Mouse (Mus musculus) embryonic fibroblast, embryonic 13.5 days (primary cell): ENCODE results near the gene Mcoln2. TPM values are rescaled to one million over a fixed set of nuclear protein-coding genes. Genes with fewer than 3 reads are reported as not detected.

Experiments
- H3K27ac ChIP-seq: 2 replicates; pipeline ENCODE4 v1.5.1; 2012; ENCODE audit warnings: low read length, control low read depth, inconsistent platforms; ENCODE audit not compliant: insufficient read depth
- H3K4me1 ChIP-seq: 2 replicates; pipeline ENCODE4 v1.6.1; 2011; ENCODE audit warnings: low read length; ENCODE audit not compliant: control insufficient read depth, insufficient read depth
- H3K4me3 ChIP-seq: 2 replicates; pipeline ENCODE4 v1.5.1; 2011; ENCODE audit warnings: mild to moderate bottlenecking, control low read depth, low read length; ENCODE audit not compliant: insufficient read depth
- CTCF ChIP-seq: IDR thresholded peaks from 2 replicates; pipeline ENCODE4 v1.5.1; 2011; ENCODE audit warnings: mild to moderate bottlenecking, control low read depth, low read length, moderate library complexity, borderline replicate concordance; ENCODE audit not compliant: insufficient read depth
- POLR2A ChIP-seq: IDR thresholded peaks from 2 replicates; pipeline ENCODE4 v1.6.1; 2011; ENCODE audit warnings: low read depth, mild to moderate bottlenecking, control low read depth, low read length, moderate library complexity
- polyA plus RNA-seq: library from polyadenylated mRNA; stranded (reverse); fragments of >200 nt; gene quantifications from 2 replicates; pipeline ENCODE4 v1.2.4, GENCODE M21; 2011; ENCODE audit warnings: low read depth; ENCODE audit not compliant: missing spikeins, insufficient read length

The Mcoln2 gene
- polyA plus RNA-seq, 1 experiment, result 0.70 TPM

GRCm38 (mm10) chr3:146121310-146122124 lies 28.1 kb upstream of the Mcoln2 start:
- no peaks in the 10 kb centered on the region for H3K4me1 ChIP-seq
- TF ChIP-seq CTCF (no peak), POLR2A (no peak)
- no peak overlapping the region for H3K4me3 ChIP-seq
- H3K27ac ChIP-seq, result no peak overlapping the region

DNA sequence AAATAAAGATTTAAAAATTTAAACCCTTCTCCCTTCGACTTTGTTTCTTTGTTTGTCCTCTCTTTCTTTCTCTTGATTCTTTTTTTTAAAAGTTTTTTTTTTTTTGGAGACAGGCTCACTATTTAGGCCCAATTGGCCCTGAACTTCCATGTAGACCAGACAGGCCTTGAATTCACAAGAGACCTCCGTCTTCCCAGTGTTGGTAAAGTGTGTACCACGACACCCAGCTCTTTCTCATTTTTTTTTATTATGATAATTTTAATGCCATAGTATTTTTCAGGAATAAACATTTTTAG lies 27.6 kb upstream of the Mcoln2 start:
- TF ChIP-seq CTCF, result no peak
- TF ChIP-seq POLR2A, result no peak
- Histone ChIP-seq H3K27ac (no peak overlapping the region), H3K4me3 (no peak overlapping the region), H3K4me1 (no peaks in the 10 kb centered on the region)

- Histone ChIP-seq H3K27ac (no peak overlapping the region), H3K4me1 (no peaks in the 10 kb centered on the region), H3K4me3 (no peak overlapping the region)
- TF ChIP-seq POLR2A, result no peak
- no peak for TF ChIP-seq CTCF
Observed at GRCm38 (mm10) chr3:146122807-146123463, 26.7 kb upstream of the Mcoln2 start.

DNA sequence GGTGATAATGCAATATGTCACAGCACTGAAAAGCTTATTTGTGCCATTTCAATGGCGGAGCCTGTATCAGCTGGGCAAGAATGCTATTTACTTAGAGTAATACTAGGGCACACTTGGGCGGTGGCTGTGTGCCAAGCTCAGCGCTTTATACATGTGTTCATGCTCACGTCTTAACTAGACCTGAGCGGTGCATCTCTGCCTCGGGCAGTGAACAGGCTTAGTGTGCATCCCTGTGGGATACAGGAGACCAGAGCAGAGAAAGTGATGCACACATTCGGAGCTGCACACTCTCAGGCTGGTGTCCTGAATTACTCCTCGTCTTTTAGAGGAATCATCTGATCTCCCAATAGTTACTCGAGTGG lies 26.2 kb upstream of the Mcoln2 start:
- no peak for TF ChIP-seq POLR2A
- TF ChIP-seq CTCF, result no peak
- Histone ChIP-seq H3K4me3 (no peak overlapping the region), H3K27ac (no peak overlapping the region), H3K4me1 (no peaks in the 10 kb centered on the region)

DNA sequence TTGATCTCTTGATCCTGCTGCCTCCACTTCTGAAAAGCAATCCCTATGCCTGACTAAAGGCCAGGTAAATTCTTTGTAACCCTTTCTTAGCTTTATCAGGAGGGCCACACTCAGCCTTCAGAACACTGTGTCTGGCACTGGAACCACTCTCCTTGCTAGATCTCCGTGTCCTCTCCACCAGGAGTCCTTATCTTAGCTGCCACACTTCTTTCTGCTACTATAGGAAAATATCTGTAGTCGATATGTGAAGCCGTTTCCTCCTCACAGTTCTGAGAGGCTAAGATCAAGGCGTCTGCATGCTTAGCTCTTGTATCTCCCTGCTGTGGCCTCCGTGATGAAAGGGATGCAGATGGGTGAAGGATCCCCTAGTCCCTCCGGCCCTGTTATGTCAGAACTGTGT lies 22.4 kb upstream of the Mcoln2 start:
- Histone ChIP-seq H3K27ac (no peak overlapping the region), H3K4me1 (no peaks in the 10 kb centered on the region), H3K4me3 (no peak overlapping the region)
- TF ChIP-seq CTCF (no peak), POLR2A (no peak)

DNA sequence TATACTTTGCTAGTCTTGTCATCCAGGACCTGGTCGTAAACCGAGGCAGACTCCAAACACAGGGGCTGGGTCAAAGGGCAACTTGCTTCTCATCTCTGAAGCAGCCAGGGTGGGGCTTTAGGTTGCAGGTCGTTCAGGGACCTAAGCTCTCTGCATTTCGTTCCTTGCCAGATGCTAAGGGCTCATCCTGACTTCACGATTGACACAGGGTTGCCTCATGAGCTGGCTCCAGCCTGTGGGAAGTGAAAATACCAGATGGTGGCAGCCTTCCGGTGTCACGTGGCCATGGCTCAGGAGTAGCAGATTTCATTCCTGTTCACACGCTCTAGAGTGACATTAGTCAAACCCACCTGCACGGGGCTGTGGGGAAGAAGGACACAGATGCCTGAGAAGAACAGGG lies 14.8 kb upstream of the Mcoln2 start:
- H3K4me1 ChIP-seq, result no peaks in the 10 kb centered on the region
- no peak overlapping the region for H3K27ac ChIP-seq
- no peak overlapping the region for H3K4me3 ChIP-seq
- TF ChIP-seq POLR2A (no peak), CTCF (no peak)

DNA sequence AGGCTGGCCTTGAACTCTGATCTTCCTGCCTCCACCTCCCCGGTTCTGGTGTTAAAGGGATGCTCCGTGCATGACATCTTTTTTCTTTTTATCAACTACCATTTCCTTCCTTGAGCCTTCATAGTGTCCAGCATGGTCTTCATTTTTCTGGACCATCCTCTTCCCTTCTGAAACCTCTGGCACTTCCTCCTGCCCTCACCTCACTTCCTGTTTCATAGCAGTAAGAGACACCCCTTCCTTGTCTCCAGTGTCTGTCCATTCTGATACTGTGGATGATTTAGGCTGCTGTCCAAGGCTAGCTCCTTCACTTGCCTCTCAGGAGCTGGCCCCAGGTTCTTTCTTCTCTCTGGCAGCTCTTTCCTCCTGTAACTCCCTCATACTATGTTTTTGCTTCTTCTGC lies 14.2 kb upstream of the Mcoln2 start:
- no peak overlapping the region for H3K27ac ChIP-seq
- TF ChIP-seq POLR2A (no peak), CTCF (no peak)
- H3K4me1 ChIP-seq, result no peaks in the 10 kb centered on the region
- no peak overlapping the region for H3K4me3 ChIP-seq

GRCm38 (mm10) chr3:146136422-146136821 lies 13.2 kb upstream of the Mcoln2 start:
- H3K4me1 ChIP-seq, result no peaks in the 10 kb centered on the region
- H3K27ac ChIP-seq, result no peak overlapping the region
- H3K4me3 ChIP-seq, result no peak overlapping the region
- no peak for TF ChIP-seq POLR2A
- TF ChIP-seq CTCF, result peak; percentile 49; the same call in 1 of the 2 replicates

DNA sequence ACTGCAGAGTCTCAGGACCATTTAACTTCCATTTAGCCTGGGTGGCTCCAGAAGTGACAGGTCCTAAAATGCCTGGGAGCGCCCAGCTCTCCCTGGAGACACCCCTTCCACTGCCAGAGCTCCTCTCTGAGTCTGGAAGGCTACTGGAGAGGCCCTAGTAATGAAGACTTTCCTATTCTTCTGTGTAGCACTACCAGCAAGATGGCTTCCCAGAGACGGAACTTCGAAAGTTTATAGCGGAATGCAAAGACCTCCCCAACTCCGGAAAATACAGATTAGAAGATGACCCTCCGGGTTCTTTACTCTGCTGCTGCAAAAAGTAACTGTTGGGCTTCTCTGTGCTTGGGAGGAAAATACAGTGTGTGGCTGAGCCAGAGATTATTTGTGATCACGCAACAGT lies 9.4 kb upstream of the Mcoln2 start:
- no peaks in the 10 kb centered on the region for H3K4me1 ChIP-seq

DNA sequence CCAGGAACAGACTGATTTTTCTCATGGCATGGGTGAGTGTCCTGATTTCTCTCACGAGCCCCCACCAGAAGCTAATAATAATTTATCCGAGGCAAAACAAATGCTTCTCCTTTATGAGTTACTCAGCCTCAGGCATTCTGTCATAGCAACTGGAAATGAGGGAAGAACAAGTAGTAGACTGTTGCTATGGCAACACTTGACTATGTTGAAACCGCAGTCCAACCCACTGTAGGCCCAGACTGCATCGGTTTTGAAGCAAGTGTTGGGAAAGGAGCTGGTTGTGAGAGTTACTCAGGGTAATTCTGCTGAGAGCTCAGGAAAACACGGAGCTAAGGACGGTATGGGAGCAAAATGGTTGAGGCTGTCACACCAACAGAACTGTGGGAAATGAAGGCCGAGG lies 7.1 kb upstream of the Mcoln2 start:
- no peak overlapping the region for H3K4me3 ChIP-seq
- no peak for TF ChIP-seq POLR2A
- no peak for TF ChIP-seq CTCF
- peaks cover 6% of the 10 kb centered on the region for H3K4me1 ChIP-seq
- no peak overlapping the region for H3K27ac ChIP-seq

More for the DNA sequence above, 9.4 kb upstream of the Mcoln2 start:
- Histone ChIP-seq H3K27ac (no peak overlapping the region), H3K4me3 (no peak overlapping the region)
- TF ChIP-seq POLR2A (no peak), CTCF (no peak)
